Mouse (Mus musculus) hematopoietic stem cell, adult 5-6 weeks (primary cell): ENCODE results near the gene Gpld1. TPM values are rescaled to one million over a fixed set of nuclear protein-coding genes. Genes with fewer than 3 reads are reported as not detected.
"Not testable (repeated sequence)": the region's sequence is repeated elsewhere in the genome, so short reads cannot be mapped to it uniquely, and the experiment has no call there.

Experiments used
- ATAC-seq, 2 experiments: fragments of 125-278 bp in 1 of 2; replicated peaks in 1 of 2; 2 replicates each; pipeline ENCODE4 v1.8.0; 2016 to 2017; ENCODE audit warnings: inconsistent platforms in 2 of 2, mild to moderate bottlenecking in 2 of 2, moderate number of reproducible peaks in 2 of 2, low read depth in 1 of 2, moderate TSS enrichment in 1 of 2; ENCODE audit not compliant: low FRiP score in 2 of 2, poor library complexity in 2 of 2, severe bottlenecking in 2 of 2, insufficient read depth in 1 of 2, low TSS enrichment in 1 of 2
- total RNA-seq: library from RNA; stranded (forward); fragments of 172-1452, 232-1000 nt; gene quantifications from 2 replicates; pipeline ENCODE4 v1.2.3, GENCODE M21; 2017

Gpld1 gene
- total RNA-seq, 1 experiment from 2014 or later: 0.50 TPM

- peak in 1 of 2 experiments; percentile 36; a peak in 1 of 4 replicates for ATAC-seq
Measured at GRCm38 (mm10) chr13:24938683-24939082, 4.3 kb upstream of the Gpld1 start.

GRCm38 (mm10) chr13:24939472-24939871, 3.5 kb upstream of the Gpld1 start:
- no peak for ATAC-seq

- ATAC-seq: no peak
Measured at GRCm38 (mm10) chr13:24943303-24943702, 351 bp downstream of the Gpld1 start.

GRCm38 (mm10) chr13:24945567-24945966, 2.6 kb downstream of the Gpld1 start:
- ATAC-seq: no peak

GRCm38 (mm10) chr13:24947158-24947557, 4.2 kb downstream of the Gpld1 start:
- ATAC-seq: no peak

GRCm38 (mm10) chr13:24948870-24949269, 5.9 kb downstream of the Gpld1 start:
- no peak for ATAC-seq

GRCm38 (mm10) chr13:24952659-24953058, 9.7 kb downstream of the Gpld1 start:
- no peak for ATAC-seq

GRCm38 (mm10) chr13:24955091-24955490, 12.1 kb downstream of the Gpld1 start:
- ATAC-seq: no peak

- ATAC-seq: no peak
Measured at GRCm38 (mm10) chr13:24955500-24955899, 12.5 kb downstream of the Gpld1 start.

- no peak for ATAC-seq
Measured at GRCm38 (mm10) chr13:24958671-24959070, 15.7 kb downstream of the Gpld1 start.

- no peak; a peak in 1 of 4 replicates for ATAC-seq
Measured at GRCm38 (mm10) chr13:24960084-24960483, 17.1 kb downstream of the Gpld1 start.

- ATAC-seq: no peak
Measured at GRCm38 (mm10) chr13:24962119-24962518, 19.2 kb downstream of the Gpld1 start.

- peak; percentile 55 to 67; a peak in 3 of 4 replicates for ATAC-seq
Measured at GRCm38 (mm10) chr13:24965130-24965845, 22.3 kb downstream of the Gpld1 start.

GRCm38 (mm10) chr13:24965846-24966201, 22.9 kb downstream of the Gpld1 start:
- peak; percentile 67 to 74; a peak in 3 of 4 replicates for ATAC-seq

- ATAC-seq: not testable (repeated sequence)
Measured at GRCm38 (mm10) chr13:24971776-24972175, 28.8 kb downstream of the Gpld1 start.

- no peak for ATAC-seq
Measured at GRCm38 (mm10) chr13:24976384-24976783, 33.4 kb downstream of the Gpld1 start.

- no peak; a peak in 1 of 4 replicates for ATAC-seq
Measured at GRCm38 (mm10) chr13:24977820-24978342, 34.9 kb downstream of the Gpld1 start.

GRCm38 (mm10) chr13:24981031-24981430, 38.1 kb downstream of the Gpld1 start:
- ATAC-seq: peak in 1 of 2 experiments; percentile 19; a peak in 1 of 4 replicates

- ATAC-seq: no peak
Measured at GRCm38 (mm10) chr13:24985435-24985834, 42.5 kb downstream of the Gpld1 start.
